Mouse (Mus musculus) gonadal fat pad, adult 2 months (tissue): ENCODE measurements at regions not wholly inside any gene's neighbourhood (a gene's known extent, or its start where the extent isn't known, plus 50 kb on each side); places are given as distances from the start of the nearest gene placed in this dataset.
A peak's percentile ranks its signal among the peaks of the same experiment; 100 is the strongest.

Experiments used
- DNase-seq: peaks from one replicate; pipeline ENCODE4 v3.0.0-alpha.2; 2012; ENCODE audit warnings: low read depth

- no peak for DNase-seq
These were observed 218.7 kb upstream of the F930015N05Rik start for GRCm38 (mm10) chr11:64655162-64655561.

DNA sequence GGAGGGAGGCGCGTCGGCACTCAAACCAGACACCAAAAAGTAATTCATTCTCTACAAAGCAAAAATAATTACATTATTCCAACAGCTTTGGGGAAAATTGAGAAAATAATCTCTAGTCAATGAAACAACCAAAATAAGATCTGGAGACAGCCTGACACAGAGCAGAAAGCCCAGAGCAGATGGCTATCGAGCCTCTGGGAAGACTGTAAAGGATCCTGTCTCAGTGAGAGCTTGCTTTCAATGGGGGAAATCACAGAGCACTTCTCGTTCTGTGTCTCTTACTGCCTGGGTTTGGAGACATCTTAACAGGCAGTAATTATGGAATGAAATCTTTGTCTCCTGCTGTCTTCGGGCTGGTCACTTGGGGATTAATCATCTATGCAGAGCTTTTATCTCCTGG, 226.7 kb upstream of the F930015N05Rik start:
- DNase-seq: no peak

- DNase-seq: no peak
These were observed 230.6 kb upstream of the F930015N05Rik start for GRCm38 (mm10) chr11:64667010-64667409.

- DNase-seq: no peak
These were observed 231.1 kb upstream of the F930015N05Rik start for GRCm38 (mm10) chr11:64667521-64667920.

DNA sequence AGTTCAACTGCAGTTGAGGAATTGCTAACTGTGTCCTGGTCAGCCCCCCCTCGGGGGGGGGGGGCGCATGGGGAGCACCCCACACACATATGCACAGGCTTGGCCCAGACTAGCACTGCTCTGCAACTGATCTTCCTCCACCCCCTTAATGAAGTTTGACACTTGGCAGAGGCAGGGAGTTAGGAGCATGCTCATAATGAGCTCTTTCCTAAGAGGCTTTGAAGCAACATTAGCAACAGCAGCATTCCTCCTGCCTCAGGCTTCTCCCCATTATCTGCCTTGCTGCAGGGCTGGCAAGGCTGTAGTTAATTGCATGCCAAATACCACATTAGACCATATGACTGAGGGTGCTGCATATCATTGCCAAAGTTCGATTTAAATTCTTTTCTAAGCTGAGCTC, 235.4 kb upstream of the F930015N05Rik start:
- no peak for DNase-seq

GRCm38 (mm10) chr11:64673546-64673945, 237.1 kb upstream of the F930015N05Rik start:
- no peak for DNase-seq

DNA sequence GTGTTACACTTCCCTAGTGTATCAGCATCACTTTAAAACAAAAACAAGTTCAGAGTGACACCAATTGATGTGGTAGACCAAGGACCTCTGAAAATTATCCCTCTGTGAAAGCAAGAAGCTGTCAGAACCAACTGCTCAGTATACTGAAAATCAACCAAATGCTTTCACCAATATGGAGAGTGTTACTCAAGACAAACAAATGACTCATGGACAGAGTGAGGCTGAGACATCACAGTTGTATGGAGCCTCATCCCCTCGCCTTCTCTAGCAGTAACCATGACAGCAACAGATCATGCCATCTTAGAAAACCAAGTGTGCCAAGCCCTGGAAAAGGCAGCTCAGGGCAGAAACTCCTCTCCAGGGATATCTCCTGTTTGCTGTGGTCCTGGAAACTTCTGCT, 267.3 kb upstream of the F930015N05Rik start:
- DNase-seq: no peak

- DNase-seq: no peak
These were observed 267.0 kb upstream of the Elac2 start for GRCm38 (mm10) chr11:64711801-64712200.

- DNase-seq: no peak
These were observed 263.7 kb upstream of the Elac2 start for GRCm38 (mm10) chr11:64715182-64715581.

DNA sequence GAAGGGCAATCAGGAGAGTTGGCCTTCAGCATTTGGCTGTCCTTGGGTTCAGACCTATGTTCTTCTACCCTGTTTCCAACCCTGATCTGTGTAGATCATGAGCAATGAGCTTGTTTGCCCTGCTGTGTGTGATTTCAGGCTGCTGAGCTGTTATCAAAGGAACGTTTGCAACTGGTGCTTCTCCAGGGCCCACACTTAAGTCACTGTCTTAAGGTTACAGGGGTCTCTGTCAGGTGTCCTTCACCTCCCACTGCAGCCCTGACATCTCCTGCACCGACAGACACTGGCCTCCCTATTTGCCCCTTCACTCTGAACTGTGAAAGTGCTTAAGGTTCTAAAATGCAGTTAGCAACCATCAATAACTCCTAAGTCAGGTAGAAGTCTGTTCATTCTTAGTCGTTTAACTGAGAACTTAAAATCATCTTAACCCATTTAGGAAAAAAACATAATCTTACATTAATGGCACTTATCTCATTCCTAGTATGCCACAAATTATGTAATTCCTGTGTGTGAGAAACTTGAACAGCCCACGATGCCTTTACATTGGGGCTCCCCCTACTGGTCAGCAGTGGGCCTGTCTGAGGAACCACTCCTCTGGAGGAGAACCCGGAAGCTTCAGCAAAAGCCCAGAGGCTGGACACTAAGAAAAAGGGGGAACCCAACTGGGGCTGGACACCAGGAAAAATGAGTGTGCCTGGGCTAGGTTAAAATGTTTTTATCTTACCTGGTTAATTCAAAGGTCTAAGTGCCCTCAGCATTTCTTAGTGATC, 260.3 kb upstream of the Elac2 start:
- no peak for DNase-seq

- no peak for DNase-seq
These were observed 252.6 kb upstream of the Elac2 start for GRCm38 (mm10) chr11:64726249-64726648.

GRCm38 (mm10) chr11:64727841-64728421, 250.9 kb upstream of the Elac2 start:
- DNase-seq: no peak

DNA sequence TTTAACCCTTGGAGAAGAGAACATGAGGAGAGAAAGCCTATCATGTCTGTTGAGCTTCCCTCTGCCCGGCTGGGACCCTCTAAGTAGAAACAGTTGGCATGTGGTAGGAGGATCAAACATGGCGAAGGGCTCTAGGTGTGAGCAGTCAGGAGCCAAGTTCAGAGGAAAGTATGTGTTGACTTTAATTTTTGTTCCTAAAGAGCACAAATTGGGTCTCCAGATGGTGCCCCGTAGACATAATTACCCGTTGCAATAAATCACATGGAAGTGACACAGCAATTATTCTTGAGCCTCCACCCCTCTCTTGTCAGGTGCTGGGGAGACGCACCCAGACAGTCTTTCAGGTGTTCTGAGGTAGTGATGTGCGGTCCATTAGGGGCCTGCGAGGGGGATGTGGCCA, 239.9 kb upstream of the Elac2 start:
- no peak for DNase-seq

DNA sequence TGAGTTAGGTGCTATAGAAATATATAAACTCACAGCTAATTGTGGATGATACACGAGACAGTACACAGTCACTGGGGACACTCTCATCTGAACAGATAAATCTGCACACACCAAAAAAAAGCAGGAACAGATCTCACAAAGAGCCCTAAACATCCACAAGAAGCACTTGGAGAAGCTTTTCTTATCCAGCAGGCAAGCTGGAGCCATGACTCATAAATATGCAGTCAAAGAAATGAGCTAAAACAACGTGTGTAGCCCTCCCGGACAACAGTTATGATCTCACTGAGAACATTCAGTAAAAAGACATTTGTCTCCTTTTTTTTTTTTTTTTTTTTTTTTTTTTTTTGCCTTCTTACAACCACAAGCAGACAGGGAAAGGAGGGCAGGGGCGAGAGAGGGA, 235.1 kb upstream of the Elac2 start:
- no peak for DNase-seq

DNA sequence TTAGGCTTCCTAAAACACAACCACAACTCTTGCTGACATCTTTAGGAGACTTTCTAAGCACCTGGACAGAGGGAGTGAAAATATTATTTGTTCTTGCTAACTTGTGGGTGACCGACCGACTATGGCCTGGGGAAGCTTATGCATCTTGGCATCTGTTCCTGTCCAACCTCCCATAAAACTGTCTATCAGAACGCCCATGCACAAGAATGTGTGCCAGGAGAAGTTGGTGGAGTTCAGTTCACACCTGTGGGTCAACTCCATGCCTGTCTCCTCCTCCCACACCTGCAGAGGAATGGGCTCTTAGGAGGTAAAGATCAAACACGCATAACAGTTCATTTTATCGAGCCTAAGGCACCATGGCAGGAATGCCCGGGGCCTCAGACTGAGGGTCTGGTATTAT, 232.7 kb upstream of the Elac2 start:
- DNase-seq: peak; percentile 51

- DNase-seq: no peak
These were observed 228.9 kb upstream of the Elac2 start for GRCm38 (mm10) chr11:64749976-64750375.

GRCm38 (mm10) chr11:64752299-64752698, 226.5 kb upstream of the Elac2 start:
- no peak for DNase-seq

DNA sequence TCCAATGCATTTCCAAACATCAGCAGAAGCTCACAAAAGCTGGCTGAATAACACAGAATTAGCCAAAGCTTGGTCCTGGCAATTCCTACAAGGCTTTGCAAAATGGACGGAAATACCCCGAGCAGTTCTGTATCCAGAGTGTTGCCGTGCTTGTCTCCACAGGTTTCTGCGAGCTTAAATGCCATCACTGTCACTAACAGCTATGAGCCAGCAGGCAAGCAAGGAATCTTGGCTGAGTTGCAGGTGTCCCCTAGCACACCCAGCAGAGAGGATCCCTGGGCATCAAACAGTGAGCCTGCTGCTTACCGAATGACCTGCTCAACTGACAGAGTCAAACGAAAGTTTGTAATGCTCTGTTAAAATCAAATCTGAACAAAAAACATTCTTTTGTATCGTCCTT, 226.0 kb upstream of the Elac2 start:
- DNase-seq: no peak

DNA sequence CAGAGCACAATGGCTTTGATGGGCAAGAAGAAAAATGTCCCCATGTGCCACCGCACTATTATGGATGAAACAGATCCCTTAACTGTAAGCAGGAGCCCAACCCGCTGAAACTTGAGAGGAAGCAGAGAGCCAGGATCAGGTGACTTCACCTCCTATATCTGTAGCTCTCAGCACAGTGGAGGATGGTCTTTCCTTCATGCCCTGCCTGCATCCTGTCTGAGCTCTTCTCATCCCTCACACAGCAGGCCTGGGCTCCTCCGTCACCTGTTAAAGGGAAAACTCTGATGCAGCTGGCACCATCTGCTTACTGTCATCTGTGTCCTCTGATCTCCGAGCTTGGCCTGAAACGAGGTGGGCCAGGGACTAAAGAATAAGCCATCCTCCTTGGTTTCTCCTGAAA, 224.8 kb upstream of the Elac2 start:
- no peak for DNase-seq

GRCm38 (mm10) chr11:64755563-64755962, 223.3 kb upstream of the Elac2 start:
- DNase-seq: no peak

GRCm38 (mm10) chr11:64760626-64761025, 218.2 kb upstream of the Elac2 start:
- DNase-seq: no peak

DNA sequence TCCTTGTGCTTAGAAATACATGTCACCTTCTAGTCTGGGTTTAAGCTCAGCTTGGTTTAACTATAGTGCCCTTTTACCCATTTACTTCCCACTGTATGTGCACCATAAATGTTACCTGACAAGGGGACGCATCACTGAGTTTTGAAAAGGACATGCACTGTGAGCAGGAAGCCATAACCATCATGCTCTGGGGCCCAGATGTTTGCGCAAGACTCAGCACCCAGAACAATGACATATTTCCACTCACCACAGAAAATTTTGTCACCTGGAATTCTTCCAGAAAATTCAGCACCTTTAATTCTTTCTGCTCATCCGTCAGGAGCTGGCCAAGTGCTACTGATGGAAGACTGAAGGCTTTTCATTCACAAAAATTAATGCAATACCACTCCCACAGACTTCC, 216.1 kb upstream of the Elac2 start:
- no peak for DNase-seq

DNA sequence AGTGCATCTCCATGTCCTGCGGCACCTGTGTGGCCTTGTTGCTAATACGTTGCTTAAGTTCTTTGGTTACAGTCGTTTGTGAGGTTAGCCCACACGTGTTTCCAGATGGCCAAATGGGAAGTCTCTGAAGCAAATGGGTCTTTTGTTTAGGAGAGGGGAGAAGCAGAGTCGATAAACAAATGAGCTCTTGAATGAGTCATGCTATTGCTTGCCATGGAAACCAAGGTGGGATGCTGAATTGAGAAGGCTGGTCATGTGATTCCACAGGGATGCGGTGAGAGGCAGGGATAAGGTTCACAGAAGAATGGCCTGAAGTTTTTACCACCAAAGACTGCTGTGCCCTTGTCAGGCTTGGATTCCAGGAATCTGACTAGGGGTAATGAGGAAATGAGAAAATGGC, 214.8 kb upstream of the Elac2 start:
- no peak for DNase-seq

GRCm38 (mm10) chr11:64776691-64777090, 202.1 kb upstream of the Elac2 start:
- DNase-seq: no peak
